Mouse (Mus musculus) stomach, postnatal 0 days (tissue): Measurements from ENCODE around the gene Caln1.

Experiments
- CTCF ChIP-seq: IDR thresholded peaks from 2 replicates; pipeline ENCODE4 v1.5.1; 2016; ENCODE audit warnings: antibody characterized with exemption, low read depth, mild to moderate bottlenecking, moderate library complexity
- EP300 ChIP-seq: optimal IDR thresholded peaks from 2 replicates; pipeline ENCODE3; 2016; ENCODE audit warnings: antibody characterized with exemption

DNA sequence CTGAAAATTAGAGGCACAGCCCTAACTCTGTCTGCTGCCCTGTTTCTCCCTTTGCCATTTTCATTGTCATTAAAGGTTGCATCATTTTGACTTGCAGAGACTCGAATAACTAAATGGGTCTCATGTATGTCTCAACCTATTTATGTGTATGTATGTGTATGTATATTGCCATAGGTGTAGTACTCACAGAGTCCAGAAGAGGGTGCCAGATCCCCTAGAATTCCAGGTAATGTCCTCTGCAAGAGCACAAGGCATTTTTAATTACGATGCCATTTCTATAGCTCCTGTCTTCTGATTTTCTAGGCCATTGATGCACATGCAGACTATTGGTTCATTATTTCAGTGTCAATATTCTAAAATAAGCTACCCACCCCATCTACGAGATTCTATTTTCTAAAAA, 388.3 kb downstream of the Caln1 start:
- TF ChIP-seq CTCF (peak; percentile 42), EP300 (no peak)
